Mouse (Mus musculus): ENCODE data around the gene Dgki. TPM values are rescaled to one million over a fixed set of nuclear protein-coding genes. Genes with fewer than 3 reads are reported as not detected.
A peak's percentile ranks its signal among the peaks of the same experiment; 100 is the strongest.

Gene Dgki
- 10 to 100 TPM; 80.5 to 92.6 TPM for total RNA-seq (2021)

- intact Hi-C loops (cut with DNase I): loop anchor here (5.0 kb wide), 4 partner anchors 53 to 202 kb away; no protein-coding TSS in a partner anchor
These were observed at the start of gene Dgki for GRCm38 (mm10) chr6:37299562-37300390. Dgki (minus strand) TSS chr6:37300184.

GRCm38 (mm10) chr6:37347606-37348005 lies 47.6 kb upstream of the Dgki start:
- DNase-seq (ENCODE audit: low spot score in 2 of 2): no peak
- intact Hi-C loops (cut with DNase I): no loop called here

More at GRCm38 (mm10) chr6:37299562-37300390, at the start of gene Dgki:
- DNase-seq (ENCODE audit: low spot score in 2 of 2): peak; percentile 88 to 90

GRCm38 (mm10) chr6:37338055-37338454 lies 38.1 kb upstream of the Dgki start:
- intact Hi-C loops (cut with DNase I): no loop called here

GRCm38 (mm10) chr6:37336831-37337260 lies 36.9 kb upstream of the Dgki start:
- intact Hi-C loops (cut with DNase I): no loop called here

More at GRCm38 (mm10) chr6:37338055-37338454, 38.1 kb upstream of the Dgki start:
- DNase-seq (ENCODE audit: low spot score in 2 of 2): no peak

GRCm38 (mm10) chr6:37336381-37336780 lies 36.4 kb upstream of the Dgki start:
- DNase-seq (ENCODE audit: low spot score in 2 of 2): no peak
- intact Hi-C loops (cut with DNase I): no loop called here

More at GRCm38 (mm10) chr6:37336831-37337260, 36.9 kb upstream of the Dgki start:
- DNase-seq (ENCODE audit: low spot score in 2 of 2): no peak

GRCm38 (mm10) chr6:37332846-37333245 lies 32.9 kb upstream of the Dgki start:
- no peak for DNase-seq (ENCODE audit: low spot score in 2 of 2)
- intact Hi-C loops (cut with DNase I): no loop called here

- no peak for DNase-seq (ENCODE audit: low spot score in 2 of 2)
These were observed 30.2 kb upstream of the Dgki start for GRCm38 (mm10) chr6:37329901-37330864.

GRCm38 (mm10) chr6:37329376-37329775 lies 29.4 kb upstream of the Dgki start:
- intact Hi-C loops (cut with DNase I): no loop called here
- DNase-seq (ENCODE audit: low spot score in 2 of 2): no peak

More at GRCm38 (mm10) chr6:37329901-37330864, 30.2 kb upstream of the Dgki start:
- intact Hi-C loops (cut with DNase I): no loop called here

- no peak for DNase-seq (ENCODE audit: low spot score in 2 of 2)
- intact Hi-C loops (cut with DNase I): no loop called here
These were observed 28.7 kb upstream of the Dgki start for GRCm38 (mm10) chr6:37328671-37329070.

GRCm38 (mm10) chr6:37327519-37327918 lies 27.5 kb upstream of the Dgki start:
- no peak for DNase-seq (ENCODE audit: low spot score in 2 of 2)
- intact Hi-C loops (cut with DNase I): no loop called here

GRCm38 (mm10) chr6:37326603-37326955 lies 26.6 kb upstream of the Dgki start:
- no peak for DNase-seq (ENCODE audit: low spot score in 2 of 2)
- intact Hi-C loops (cut with DNase I): no loop called here

- intact Hi-C loops (cut with DNase I): no loop called here
- DNase-seq (ENCODE audit: low spot score in 2 of 2): no peak
These were observed 26.1 kb upstream of the Dgki start for GRCm38 (mm10) chr6:37325906-37326602.

GRCm38 (mm10) chr6:37325076-37325475 lies 25.1 kb upstream of the Dgki start:
- intact Hi-C loops (cut with DNase I): no loop called here
- no peak for DNase-seq (ENCODE audit: low spot score in 2 of 2)

- intact Hi-C loops (cut with DNase I): no loop called here
- DNase-seq (ENCODE audit: low spot score in 2 of 2): no peak
These were observed 22.7 kb upstream of the Dgki start for GRCm38 (mm10) chr6:37322641-37323040.

GRCm38 (mm10) chr6:37322088-37322487 lies 22.1 kb upstream of the Dgki start:
- intact Hi-C loops (cut with DNase I): no loop called here
- peak; percentile 63 to 67 for DNase-seq (ENCODE audit: low spot score in 2 of 2)

GRCm38 (mm10) chr6:37317904-37318303 lies 17.9 kb upstream of the Dgki start:
- intact Hi-C loops (cut with DNase I): no loop called here
- DNase-seq (ENCODE audit: low spot score in 2 of 2): no peak

- no peak for DNase-seq (ENCODE audit: low spot score in 2 of 2)
- intact Hi-C loops (cut with DNase I): no loop called here
These were observed 15.5 kb upstream of the Dgki start for GRCm38 (mm10) chr6:37315440-37315839.

- DNase-seq (ENCODE audit: low spot score in 2 of 2): no peak
- intact Hi-C loops (cut with DNase I): no loop called here
These were observed 10.6 kb upstream of the Dgki start for GRCm38 (mm10) chr6:37310601-37311000.

GRCm38 (mm10) chr6:37306616-37307015 lies 6.6 kb upstream of the Dgki start:
- no peak for DNase-seq (ENCODE audit: low spot score in 2 of 2)
- intact Hi-C loops (cut with DNase I): no loop called here

- peak; percentile 31 to 38 for DNase-seq (ENCODE audit: low spot score in 2 of 2)
- intact Hi-C loops (cut with DNase I): no loop called here
These were observed 508 bp upstream of the Dgki start for GRCm38 (mm10) chr6:37300492-37300891.
